Mouse (Mus musculus) hindbrain, postnatal 0 days (tissue): Measurements from ENCODE around the gene Acp6. TPM values are rescaled to one million over a fixed set of nuclear protein-coding genes. Genes with fewer than 3 reads are reported as not detected.

Experiments
- ATAC-seq: fragments of 200-750 bp; cut with Nextera tagmentation; 2 replicates; pipeline ENCODE4 v1.8.0; 2017; ENCODE audit warnings: mild to moderate bottlenecking, moderate TSS enrichment, moderate library complexity
- DNase-seq: peaks from one replicate; pipeline ENCODE4 v3.0.0-alpha.2; 2015; ENCODE audit warnings: low spot score
- H3K27ac ChIP-seq: fragments of 300-500 bp; sonication (generic); 2 replicates; pipeline ENCODE4 v1.5.1; 2014; ENCODE audit warnings: mild to moderate bottlenecking
- H3K27me3 ChIP-seq: fragments of 300-500 bp; sonication (generic); 2 replicates; pipeline ENCODE4 v1.6.1; 2014; ENCODE audit warnings: low read length, mixed read lengths; ENCODE audit not compliant: insufficient read depth
- H3K36me3 ChIP-seq: fragments of 300-500 bp; sonication (generic); 2 replicates; pipeline ENCODE4 v1.6.1; 2014; ENCODE audit warnings: low read length, mixed read lengths; ENCODE audit not compliant: insufficient read depth
- H3K4me1 ChIP-seq: fragments of 300-500 bp; sonication (generic); 2 replicates; pipeline ENCODE4 v1.6.1; 2014; ENCODE audit warnings: antibody characterized with exemption, low read length, mixed read lengths; ENCODE audit not compliant: insufficient read depth
- H3K4me2 ChIP-seq: fragments of 300-500 bp; sonication (generic); 2 replicates; pipeline ENCODE4 v1.6.1; 2014; ENCODE audit warnings: low read depth, mild to moderate bottlenecking, low read length, moderate library complexity, mixed read lengths
- H3K4me3 ChIP-seq: fragments of 300-500 bp; sonication (generic); 2 replicates; pipeline ENCODE4 v1.5.1; 2014; ENCODE audit warnings: low read length
- H3K9ac ChIP-seq: fragments of 300-500 bp; sonication (generic); replicated peaks from 2 replicates; pipeline ENCODE4 v1.6.1; 2014; ENCODE audit warnings: mild to moderate bottlenecking, low read length, moderate library complexity, mixed read lengths
- H3K9me3 ChIP-seq: fragments of 300-500 bp; sonication (generic); 2 replicates; pipeline ENCODE4 v1.6.1; 2016; ENCODE audit warnings: low read length, mixed read lengths
- CTCF ChIP-seq: IDR thresholded peaks from 2 replicates; pipeline ENCODE4 v1.5.1; 2016; ENCODE audit warnings: antibody characterized with exemption, control low read depth, low read depth
- WGBS: fragments of 180-500 bp; shearing (Covaris S2); extraction: QIAGEN DNeasy Blood & Tissue Kit; methylation state at CpG from one replicate; pipeline ENCODE4 v1.1.7; 2014; 5-methylcytosine and 5-hydroxymethylcytosine counted together
- polyA plus RNA-seq: library from polyadenylated mRNA; unstranded; fragments of >200 nt; fragmentation: Nextera tagmentation; extraction: Ambion mirVana; gene quantifications from 2 replicates; pipeline ENCODE4 v1.2.1, GENCODE M21; 2015
- total RNA-seq: library from RNA; depleted of rRNA; stranded (reverse); fragments of >200 nt; gene quantifications from 2 replicates; pipeline ENCODE4 v1.2.3, GENCODE M21; 2014

The Acp6 gene
- total and polyA plus RNA-seq, 2 experiments from 2014 or later: 14.9 to 18.2 TPM

- Histone ChIP-seq H3K4me1 (no peaks in the 10 kb centered on the region; the same call in 1 of the 2 replicates), H3K9me3 (no peaks in the 10 kb centered on the region), H3K4me2 (no peak overlapping the region), H3K36me3 (no peaks in the 10 kb centered on the region), H3K27me3 (no peaks in the 10 kb centered on the region), H3K9ac (no peak overlapping the region), H3K27ac (no peak overlapping the region), H3K4me3 (no peak overlapping the region)
- ATAC-seq: no peak
- 91% methylated on average over 6 of the region's 6 CpGs for WGBS
- no peak for DNase-seq
- no peak for TF ChIP-seq CTCF
Observed at GRCm38 (mm10) chr3:97156431-97156830, 2.1 kb upstream of the Acp6 start.

GRCm38 (mm10) chr3:97157308-97157707, 1.3 kb upstream of the Acp6 start:
- Histone ChIP-seq H3K4me3 (no peak overlapping the region), H3K27ac (no peak overlapping the region), H3K36me3 (no peaks in the 10 kb centered on the region), H3K9me3 (no peaks in the 10 kb centered on the region), H3K9ac (no peak overlapping the region), H3K27me3 (no peaks in the 10 kb centered on the region), H3K4me2 (no peak overlapping the region), H3K4me1 (no peaks in the 10 kb centered on the region; the same call in 1 of the 2 replicates)
- no peak for TF ChIP-seq CTCF
- ATAC-seq: no peak
- no peak for DNase-seq
- WGBS: 70% methylated on average over 1 of the region's 1 CpGs

GRCm38 (mm10) chr3:97157958-97158599, 498 bp upstream of the Acp6 start:
- H3K4me3 ChIP-seq: peak overlapping the region; percentile 66
- H3K9me3 ChIP-seq: no peaks in the 10 kb centered on the region
- H3K4me2 ChIP-seq: peak overlapping the region; percentile 79
- H3K36me3 ChIP-seq: no peaks in the 10 kb centered on the region
- no peaks in the 10 kb centered on the region for H3K27me3 ChIP-seq
- peak overlapping the region; percentile 56; the same call in 1 of the 2 replicates for H3K27ac ChIP-seq
- no peak for TF ChIP-seq CTCF
- 2% methylated on average over 17 of the region's 17 CpGs for WGBS
- DNase-seq (peak; percentile 80), ATAC-seq (peak; percentile 69)
- H3K9ac ChIP-seq: peak overlapping the region; percentile 62; the same call in 1 of the 2 replicates
- no peaks in the 10 kb centered on the region; the same call in 1 of the 2 replicates for H3K4me1 ChIP-seq

GRCm38 (mm10) chr3:97159509-97159850, 903 bp downstream of the Acp6 start:
- Histone ChIP-seq H3K4me1 (no peaks in the 10 kb centered on the region; the same call in 1 of the 2 replicates), H3K9me3 (no peaks in the 10 kb centered on the region), H3K27me3 (no peaks in the 10 kb centered on the region), H3K36me3 (no peaks in the 10 kb centered on the region), H3K27ac (peak overlapping the region; percentile 70; the same call in 1 of the 2 replicates), H3K4me3 (peak overlapping the region; percentile 66), H3K4me2 (peak overlapping the region; percentile 79), H3K9ac (peak overlapping the region; percentile 62)
- ATAC-seq (no peak), DNase-seq (no peak)
- 8% methylated on average over 6 of the region's 6 CpGs for whole genome bisulfite sequencing
- no peak for TF ChIP-seq CTCF

- Histone ChIP-seq H3K9ac (no peak overlapping the region), H3K4me3 (peak overlapping the region; percentile 66; the same call in 1 of the 2 replicates), H3K9me3 (no peaks in the 10 kb centered on the region), H3K27ac (no peak overlapping the region), H3K4me1 (no peaks in the 10 kb centered on the region; the same call in 1 of the 2 replicates), H3K4me2 (peak overlapping the region; percentile 79), H3K27me3 (no peaks in the 10 kb centered on the region), H3K36me3 (no peaks in the 10 kb centered on the region)
- no peak for ATAC-seq
- 82% methylated on average over 2 of the region's 2 CpGs for WGBS
- DNase-seq: no peak
- TF ChIP-seq CTCF: no peak
Observed at GRCm38 (mm10) chr3:97159986-97160385, 1.4 kb downstream of the Acp6 start.

- TF ChIP-seq CTCF: no peak
- 39% methylated on average over 10 of the region's 10 CpGs for WGBS
Observed at GRCm38 (mm10) chr3:97160908-97161307, 2.3 kb downstream of the Acp6 start.

GRCm38 (mm10) chr3:97161773-97162172, 3.2 kb downstream of the Acp6 start:
- Histone ChIP-seq H3K4me3 (no peak overlapping the region), H3K27me3 (no peaks in the 10 kb centered on the region), H3K9me3 (no peaks in the 10 kb centered on the region), H3K4me1 (no peaks in the 10 kb centered on the region; the same call in 1 of the 2 replicates), H3K27ac (no peak overlapping the region), H3K4me2 (no peak overlapping the region), H3K36me3 (no peaks in the 10 kb centered on the region), H3K9ac (no peak overlapping the region)
- no peak for ATAC-seq
- DNase-seq: no peak
- 46% methylated on average over 4 of the region's 4 CpGs for WGBS
- TF ChIP-seq CTCF: no peak

More at GRCm38 (mm10) chr3:97160908-97161307, 2.3 kb downstream of the Acp6 start:
- no peaks in the 10 kb centered on the region for H3K9me3 ChIP-seq
- ATAC-seq (no peak), DNase-seq (peak; percentile 25)
- no peaks in the 10 kb centered on the region for H3K36me3 ChIP-seq
- H3K4me2 ChIP-seq: 0 out of 2 replicates have a peak overlapping the region, but pooled peaks have one; percentile 2
- no peak overlapping the region for H3K9ac ChIP-seq
- H3K27ac ChIP-seq: no peak overlapping the region
- no peaks in the 10 kb centered on the region; the same call in 1 of the 2 replicates for H3K4me1 ChIP-seq
- no peaks in the 10 kb centered on the region for H3K27me3 ChIP-seq
- H3K4me3 ChIP-seq: no peak overlapping the region
